Mouse (Mus musculus): Measurements from ENCODE around the gene Enthd1.
"Not testable (repeated sequence)": the region's sequence is repeated elsewhere in the genome, so short reads cannot be mapped to it uniquely, and the experiment has no call there.

The Enthd1 gene

DNA sequence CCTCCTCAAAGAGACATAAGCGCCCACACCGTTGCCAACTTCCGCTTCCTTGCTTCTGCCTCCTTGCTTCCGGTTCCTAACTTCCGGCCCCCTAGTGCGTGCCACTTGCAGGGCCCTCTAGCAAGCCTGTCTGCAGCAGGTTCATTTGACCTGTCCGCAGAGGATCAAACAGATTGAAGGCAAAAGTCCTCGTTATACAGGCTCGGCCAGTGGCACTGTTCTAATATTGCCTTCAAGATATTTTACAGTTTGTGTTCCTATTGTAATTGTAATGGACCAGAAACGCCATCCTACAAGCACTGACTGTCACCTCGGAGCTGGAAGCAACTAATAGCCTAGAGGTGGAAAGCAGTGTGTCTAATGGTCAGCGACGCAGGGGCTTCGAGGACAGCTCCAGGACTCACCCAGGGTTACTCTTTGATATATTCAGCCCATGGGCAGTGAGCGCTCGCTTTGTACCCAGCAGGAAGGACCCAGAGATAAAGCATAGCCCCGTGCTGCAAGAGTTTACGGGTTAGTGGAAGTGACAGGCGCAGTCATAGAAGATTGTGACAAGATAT is at the start of gene Enthd1:
Gene Enthd1, minus strand, starts transcription at position 51 of the 560 bp plus-strand sequence.
- POLR2A ChIA-PET: no interaction called here
- CTCF ChIA-PET: interaction anchor here in 2 of 4 experiments (0.5 to 1.0 kb wide), 2 partner anchors 40 to 130 kb away, joined by 3 to 5 read pairs; no protein-coding TSS in a partner anchor

DNA sequence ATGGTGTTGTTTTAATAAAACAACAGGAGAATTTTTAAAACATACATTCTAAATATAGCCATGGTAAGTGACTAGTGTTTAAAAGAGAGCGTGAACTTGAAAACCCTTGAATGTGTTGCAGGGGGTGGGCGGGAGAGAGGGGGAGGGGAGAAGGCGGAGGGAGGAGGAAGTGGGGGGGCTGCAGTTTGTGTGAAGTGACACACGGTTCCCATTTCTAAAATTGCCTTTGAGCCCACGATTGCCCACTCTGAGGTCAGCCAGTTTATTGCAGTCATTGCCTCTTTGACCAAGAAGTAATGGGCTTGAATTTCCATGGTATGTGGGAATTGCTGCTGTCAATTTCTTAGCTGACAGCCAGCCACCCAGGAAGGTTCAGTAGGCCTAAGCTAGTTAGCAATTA is 48.9 kb upstream of the Enthd1 start:
- POLR2A ChIA-PET: interaction anchor here in 1 of 4 experiments (0.5 to 2.5 kb wide), 3 partner anchors 15 to 469 kb away, joined by 3 to 6 read pairs (median 4); no protein-coding TSS in a partner anchor
- CTCF ChIA-PET: interaction anchor here in 1 of 4 experiments (1.3 kb wide), 1 partner anchor 35 kb away, joined by 9 read pairs; no protein-coding TSS in a partner anchor

DNA sequence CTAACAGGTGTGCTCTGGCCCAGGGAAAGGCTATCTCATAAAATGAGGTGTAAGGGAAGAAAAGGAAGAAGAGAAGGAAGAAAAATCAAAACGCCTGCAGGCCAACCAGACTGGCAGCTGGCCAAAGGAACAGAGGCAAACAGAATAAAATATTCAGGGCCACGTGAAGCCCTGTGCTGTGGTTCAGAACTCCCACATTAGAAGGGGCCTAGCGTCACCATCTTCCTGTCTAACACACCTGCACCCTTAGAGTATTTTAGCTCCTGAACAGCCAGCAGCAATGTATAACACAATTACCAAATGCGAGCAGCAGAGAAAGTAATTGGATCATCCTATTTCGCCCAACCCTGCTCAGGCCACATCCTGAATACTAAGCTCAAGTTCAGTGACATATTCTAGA is 46.5 kb upstream of the Enthd1 start:
- ChIA-PET CTCF (interaction anchor here in 2 of 4 experiments (0.6 to 1.4 kb wide), 2 partner anchors 23 to 329 kb away, joined by 3 to 5 read pairs; no protein-coding TSS in a partner anchor), POLR2A (interaction anchor here in 1 of 4 experiments (0.6 kb wide), 2 partner anchors 317 to 1202 kb away, joined by 3 to 6 read pairs; no protein-coding TSS in a partner anchor)

DNA sequence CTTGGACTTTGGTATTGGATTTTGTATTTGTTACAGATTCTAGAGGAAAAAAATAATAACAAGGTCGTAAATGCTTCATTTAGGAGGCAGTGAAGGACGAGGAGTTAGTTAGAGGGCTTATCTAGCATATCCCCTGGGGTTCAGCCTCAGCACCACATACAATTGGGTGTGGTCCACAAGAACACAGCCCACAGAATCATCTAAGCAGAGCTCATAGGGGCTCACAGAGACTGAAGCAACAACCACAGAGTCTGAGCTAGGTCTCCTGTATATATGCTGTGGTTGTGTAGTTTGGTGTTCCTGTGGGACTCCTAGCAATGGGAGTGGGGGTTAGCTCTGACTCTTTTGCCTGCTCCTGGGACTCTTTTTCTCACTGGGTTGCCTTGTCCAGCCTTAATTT is 45.4 kb upstream of the Enthd1 start:
- ChIA-PET POLR2A (no interaction called here), CTCF (interaction anchor here in 2 of 4 experiments (0.6 to 1.4 kb wide), 2 partner anchors 24 to 321 kb away, joined by 3 read pairs; no protein-coding TSS in a partner anchor)

DNA sequence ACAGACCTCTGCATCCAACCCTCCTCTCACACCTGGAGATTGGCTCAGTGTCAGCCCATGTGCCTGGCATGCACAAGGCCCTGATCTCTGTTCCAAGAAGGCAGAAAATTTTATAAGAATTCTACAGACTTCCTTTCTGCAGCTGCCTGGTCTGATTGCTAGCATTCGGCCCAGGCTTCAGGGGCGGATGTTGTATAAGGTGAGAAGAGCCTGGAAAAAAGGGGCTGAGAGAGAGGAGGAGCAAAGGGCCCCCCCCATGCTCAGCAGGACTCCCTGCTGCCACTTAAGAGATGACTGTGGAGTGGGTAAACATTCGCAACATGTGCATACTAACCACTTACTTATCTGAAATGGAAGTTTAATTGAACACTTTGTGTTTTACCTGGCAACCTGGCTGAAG is 43.0 kb upstream of the Enthd1 start:
- ChIA-PET CTCF (no interaction called here), POLR2A (interaction anchor here in 1 of 4 experiments (1.1 kb wide), 1 partner anchor 11 kb away, joined by 5 read pairs; no protein-coding TSS in a partner anchor)

DNA sequence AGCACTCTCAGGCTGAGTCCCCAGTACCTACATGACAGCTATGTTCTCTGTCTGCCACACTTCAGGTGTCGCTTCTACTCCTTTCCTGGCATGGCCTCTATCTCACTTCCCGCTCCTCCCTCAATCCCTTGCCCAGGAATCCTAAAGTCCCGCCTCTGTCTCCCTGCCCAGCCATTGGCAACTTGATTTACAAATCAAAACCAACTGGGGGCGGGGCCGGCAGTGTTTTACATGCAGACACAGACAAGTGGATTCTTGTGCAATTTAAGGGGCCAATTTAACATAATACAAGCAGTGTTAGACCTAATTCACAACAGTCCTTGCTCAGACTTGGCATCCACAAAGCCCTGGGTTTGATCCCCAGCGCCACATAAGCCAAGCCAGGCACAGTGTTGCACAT is 39.1 kb upstream of the Enthd1 start:
- ChIA-PET POLR2A (interaction anchor here in 3 of 4 experiments (0.7 to 1.7 kb wide), 7 partner anchors 9 to 348 kb away, joined by 3 to 8 read pairs (median 3); no protein-coding TSS in a partner anchor), CTCF (interaction anchor here in 1 of 4 experiments (0.6 to 0.7 kb wide), 2 partner anchors 30 to 94 kb away, joined by 3 to 11 read pairs; no protein-coding TSS in a partner anchor)

DNA sequence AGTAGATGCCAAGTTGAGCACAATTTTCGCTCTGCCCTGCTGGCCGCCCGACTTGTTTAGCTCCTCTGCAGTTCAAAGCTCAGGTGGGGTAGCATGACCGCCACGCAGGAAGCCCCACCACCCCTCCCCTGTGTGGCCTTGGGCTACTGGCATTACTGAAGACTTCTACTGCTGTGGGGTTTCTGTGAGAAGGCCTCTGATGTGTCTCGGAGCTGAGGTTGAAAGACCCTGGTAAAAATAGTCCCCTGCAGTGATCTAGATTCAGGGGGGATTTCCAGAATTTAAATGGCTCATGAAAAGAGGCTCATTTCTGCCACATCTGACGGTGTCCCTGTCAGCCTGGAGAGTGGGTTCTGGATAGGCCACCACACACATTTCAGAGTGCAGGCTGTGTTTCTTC is 37.5 kb upstream of the Enthd1 start:
- ChIA-PET CTCF (interaction anchor here in 1 of 4 experiments (2.0 kb wide), 1 partner anchor 32 kb away, joined by 6 read pairs; no protein-coding TSS in a partner anchor), POLR2A (interaction anchor here in 3 of 4 experiments (0.6 to 1.4 kb wide), 6 partner anchors 15 to 519 kb away, joined by 3 to 4 read pairs (median 3); partner anchors contain the start of gene Tnrc6b (in 1 of the 3))

DNA sequence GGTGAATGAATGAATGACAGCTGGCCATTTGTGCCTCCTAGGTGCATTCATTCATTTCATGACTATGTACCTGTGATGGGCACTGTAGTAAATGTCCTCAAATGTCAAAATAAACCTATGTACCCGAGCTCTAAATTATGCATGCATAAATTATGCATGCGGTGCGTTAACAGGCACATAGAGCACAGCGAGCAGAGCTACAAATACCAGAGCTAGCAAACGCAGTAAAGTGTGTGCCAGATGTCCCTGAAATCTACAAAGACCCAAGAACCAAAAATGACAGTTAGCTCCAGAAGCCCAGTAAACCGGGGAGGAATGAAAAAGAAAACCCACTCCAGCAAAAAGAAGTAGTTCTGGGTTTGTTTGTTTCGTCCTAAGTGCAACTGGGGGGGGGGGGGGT is 36.5 kb upstream of the Enthd1 start:
- ChIA-PET POLR2A (interaction anchor here in 2 of 4 experiments (0.6 to 1.5 kb wide), 5 partner anchors 11 to 865 kb away, joined by 3 to 8 read pairs (median 3); partner anchors contain the start of genes Rbx1 (in 1 of the 2) and Tnrc6b (in 1 of the 2)), CTCF (interaction anchor here (0.6 to 2.0 kb wide), 6 partner anchors 11 to 90 kb away, joined by 3 to 9 read pairs (median 4); no protein-coding TSS in a partner anchor)

DNA sequence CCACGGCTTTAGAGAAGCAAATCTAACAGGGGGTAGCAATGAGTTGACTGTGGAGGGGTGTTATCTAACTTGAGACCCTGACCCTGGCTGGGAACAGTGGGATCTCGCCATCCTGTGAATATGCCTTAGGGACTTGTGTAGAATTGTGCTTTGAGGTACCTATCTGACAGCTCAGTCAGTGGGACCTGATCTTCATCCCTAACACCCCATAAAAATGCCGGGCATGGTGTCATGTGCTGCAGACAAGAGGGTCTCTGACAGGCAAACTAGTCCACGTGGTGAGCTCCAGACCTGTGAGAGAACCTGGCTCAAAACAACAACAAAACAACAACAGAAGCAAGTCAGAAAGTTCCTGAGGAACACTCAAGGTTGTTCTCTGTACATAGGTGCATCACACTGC is 34.9 kb upstream of the Enthd1 start:
- POLR2A ChIA-PET: interaction anchor here in 3 of 4 experiments (0.5 to 2.0 kb wide), 6 partner anchors 9 to 35 kb away, joined by 3 to 6 read pairs (median 4); no protein-coding TSS in a partner anchor
- CTCF ChIA-PET: interaction anchor here in 2 of 4 experiments (1.0 to 1.4 kb wide), 2 partner anchors 35 kb away, joined by 3 read pairs; no protein-coding TSS in a partner anchor

DNA sequence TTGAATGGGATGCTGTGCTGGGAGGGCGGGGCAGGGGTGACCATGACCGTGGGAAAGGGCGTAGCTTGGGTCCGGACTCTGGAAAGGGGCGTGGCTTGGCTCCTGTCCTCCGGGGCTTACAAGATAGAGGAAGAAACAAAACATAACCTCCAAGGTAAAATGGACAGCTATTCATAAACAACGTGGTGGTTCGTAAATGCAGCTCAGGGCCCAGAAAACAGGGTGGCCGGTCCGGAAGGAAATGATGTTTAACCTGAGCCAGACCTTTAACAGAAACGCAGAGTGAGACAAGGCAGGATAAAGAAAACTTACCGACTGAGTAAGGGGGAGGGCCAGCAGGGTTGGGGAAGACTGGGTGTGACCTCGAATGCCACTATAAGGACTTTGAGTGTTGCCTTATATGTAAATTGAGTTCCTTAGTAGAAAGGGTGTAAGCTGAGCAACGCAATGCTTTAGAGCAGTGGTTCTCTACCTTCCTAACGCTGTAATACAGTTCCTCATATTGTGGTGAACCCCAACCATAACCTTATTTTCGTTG is 34.3 kb upstream of the Enthd1 start:
- POLR2A ChIA-PET: interaction anchor here (0.7 to 2.0 kb wide), 8 partner anchors 9 to 20 kb away, joined by 3 to 11 read pairs (median 5); no protein-coding TSS in a partner anchor
- CTCF ChIA-PET: interaction anchor here in 3 of 4 experiments (0.6 to 1.4 kb wide), 3 partner anchors 35 to 719 kb away, joined by 3 read pairs; no protein-coding TSS in a partner anchor

DNA sequence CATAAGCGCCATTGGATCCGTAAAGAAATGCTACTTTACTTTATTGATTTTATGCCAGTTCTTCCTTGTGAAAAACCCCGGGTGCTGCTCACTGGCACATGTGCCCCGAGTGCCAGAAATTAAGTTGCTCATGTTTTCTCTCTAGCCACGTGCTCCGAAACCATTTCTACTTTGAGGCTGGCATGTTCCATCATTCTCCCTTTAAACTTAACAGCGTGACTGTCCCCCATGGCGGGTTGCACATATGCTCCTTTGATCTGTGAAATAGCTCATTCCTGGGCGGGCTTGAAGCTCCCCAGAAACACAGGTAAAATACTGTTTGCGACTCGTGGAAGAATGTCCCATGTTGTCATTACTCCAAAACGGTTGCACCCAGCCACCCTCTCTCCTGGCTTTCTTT is 33.8 kb upstream of the Enthd1 start:
- ChIA-PET CTCF (interaction anchor here in 2 of 4 experiments (0.6 to 1.4 kb wide), 3 partner anchors 36 to 720 kb away, joined by 3 read pairs; no protein-coding TSS in a partner anchor), POLR2A (interaction anchor here in 3 of 4 experiments (0.7 to 2.0 kb wide), 8 partner anchors 9 to 38 kb away, joined by 3 to 11 read pairs (median 6); no protein-coding TSS in a partner anchor)

DNA sequence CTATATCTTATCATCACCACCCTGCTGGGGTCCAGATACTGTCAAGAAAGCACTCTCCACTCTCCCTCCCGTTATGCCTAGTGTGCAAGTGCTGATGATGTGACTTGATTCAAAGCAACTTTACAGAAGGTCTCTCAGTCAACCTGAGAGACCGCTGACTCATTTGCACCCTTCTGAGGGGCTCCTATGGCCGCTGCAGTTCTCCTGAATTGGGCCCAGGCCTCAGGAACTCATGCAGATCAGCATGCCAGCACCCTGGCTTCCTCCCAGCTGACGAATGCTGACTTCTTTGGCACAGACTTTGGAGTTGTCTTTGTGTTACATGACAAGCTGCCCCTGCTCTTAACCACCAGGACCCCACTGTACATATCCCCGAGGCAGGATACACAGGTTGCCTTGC is 28.9 kb upstream of the Enthd1 start:
- POLR2A ChIA-PET: interaction anchor here in 1 of 4 experiments (1.1 kb wide), 1 partner anchor 26 kb away, joined by 3 read pairs; no protein-coding TSS in a partner anchor
- CTCF ChIA-PET: no interaction called here

DNA sequence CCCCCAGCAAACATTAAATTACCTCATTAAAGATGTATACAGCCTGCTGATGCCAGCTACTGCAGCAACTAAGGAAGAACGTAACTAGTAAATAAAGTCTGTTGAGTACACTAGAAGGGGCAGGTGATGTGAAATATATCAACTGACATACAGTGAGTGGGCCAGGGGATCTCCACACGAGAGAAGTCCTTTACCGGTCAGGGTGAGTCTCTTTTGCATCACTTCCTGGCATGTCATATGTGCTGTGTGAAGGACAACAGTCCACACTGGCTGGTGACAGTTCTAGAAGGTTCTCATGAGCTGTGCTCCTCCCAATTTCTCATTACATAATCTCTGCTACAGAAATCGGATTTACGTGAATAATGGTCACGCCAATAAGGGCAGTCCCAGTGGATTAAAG is 27.8 kb upstream of the Enthd1 start:
- POLR2A ChIA-PET: interaction anchor here in 1 of 4 experiments (0.6 kb wide), 1 partner anchor 45 kb away, joined by 4 read pairs; no protein-coding TSS in a partner anchor

DNA sequence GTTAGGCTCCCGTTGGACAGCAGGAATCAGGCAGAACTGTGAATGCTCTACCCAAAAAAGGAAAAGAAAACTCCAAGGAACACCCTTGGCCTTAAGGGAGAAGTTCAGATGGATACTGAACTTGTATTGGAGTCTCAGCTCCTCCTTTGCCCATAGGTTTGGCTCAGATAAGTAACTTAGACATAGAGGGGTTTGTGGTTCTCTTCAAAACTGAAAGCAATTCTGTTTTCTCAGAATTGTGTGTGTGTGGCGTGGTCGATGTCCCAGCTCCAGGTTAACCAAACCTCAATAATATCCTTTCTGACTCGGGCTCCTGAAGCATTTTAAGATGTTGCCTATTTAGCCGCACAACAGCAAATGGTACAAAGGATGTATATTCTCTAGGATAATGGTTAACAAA is 25.7 kb upstream of the Enthd1 start:
- POLR2A ChIA-PET: interaction anchor here in 3 of 4 experiments (0.6 to 1.4 kb wide), 3 partner anchors 9 to 335 kb away, joined by 3 read pairs; no protein-coding TSS in a partner anchor
- CTCF ChIA-PET: interaction anchor here in 2 of 4 experiments (0.6 to 0.8 kb wide), 2 partner anchors 10 to 42 kb away, joined by 3 read pairs; no protein-coding TSS in a partner anchor

More for the DNA sequence above, 27.8 kb upstream of the Enthd1 start:
- CTCF ChIA-PET: no interaction called here

DNA sequence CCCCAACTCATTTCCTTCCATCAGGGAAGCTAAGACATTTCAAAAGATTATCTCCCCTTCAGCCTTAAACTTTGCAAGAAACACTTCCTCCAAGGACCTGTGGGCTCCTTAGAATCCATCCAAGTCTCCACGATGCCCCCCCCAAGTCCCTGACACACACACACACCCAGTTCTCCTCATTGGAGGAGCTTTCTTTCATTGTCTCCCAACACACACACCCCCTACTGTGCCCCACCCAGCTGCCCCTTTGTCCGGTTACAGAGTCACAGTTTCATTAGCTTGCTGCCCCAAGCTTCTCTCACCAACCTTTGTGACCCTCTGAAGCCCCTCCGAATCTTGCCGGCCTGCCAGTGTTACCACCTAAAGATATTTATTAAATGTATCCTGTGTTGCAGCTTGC is 21.3 kb upstream of the Enthd1 start:
- ChIA-PET POLR2A (interaction anchor here in 3 of 4 experiments (0.6 to 2.1 kb wide), 28 partner anchors 9 to 712 kb away, joined by 3 to 11 read pairs (median 4); partner anchors contain the start of genes Atf4 (in 2 of the 3), Rps19bp1 (in 1 of the 3) and Tnrc6b (in 1 of the 3)), CTCF (interaction anchor here (0.5 to 1.0 kb wide), 8 partner anchors 108 to 443 kb away, joined by 3 to 6 read pairs (median 4); partner anchors contain the start of gene Rps19bp1 (in 1 of the 4))

DNA sequence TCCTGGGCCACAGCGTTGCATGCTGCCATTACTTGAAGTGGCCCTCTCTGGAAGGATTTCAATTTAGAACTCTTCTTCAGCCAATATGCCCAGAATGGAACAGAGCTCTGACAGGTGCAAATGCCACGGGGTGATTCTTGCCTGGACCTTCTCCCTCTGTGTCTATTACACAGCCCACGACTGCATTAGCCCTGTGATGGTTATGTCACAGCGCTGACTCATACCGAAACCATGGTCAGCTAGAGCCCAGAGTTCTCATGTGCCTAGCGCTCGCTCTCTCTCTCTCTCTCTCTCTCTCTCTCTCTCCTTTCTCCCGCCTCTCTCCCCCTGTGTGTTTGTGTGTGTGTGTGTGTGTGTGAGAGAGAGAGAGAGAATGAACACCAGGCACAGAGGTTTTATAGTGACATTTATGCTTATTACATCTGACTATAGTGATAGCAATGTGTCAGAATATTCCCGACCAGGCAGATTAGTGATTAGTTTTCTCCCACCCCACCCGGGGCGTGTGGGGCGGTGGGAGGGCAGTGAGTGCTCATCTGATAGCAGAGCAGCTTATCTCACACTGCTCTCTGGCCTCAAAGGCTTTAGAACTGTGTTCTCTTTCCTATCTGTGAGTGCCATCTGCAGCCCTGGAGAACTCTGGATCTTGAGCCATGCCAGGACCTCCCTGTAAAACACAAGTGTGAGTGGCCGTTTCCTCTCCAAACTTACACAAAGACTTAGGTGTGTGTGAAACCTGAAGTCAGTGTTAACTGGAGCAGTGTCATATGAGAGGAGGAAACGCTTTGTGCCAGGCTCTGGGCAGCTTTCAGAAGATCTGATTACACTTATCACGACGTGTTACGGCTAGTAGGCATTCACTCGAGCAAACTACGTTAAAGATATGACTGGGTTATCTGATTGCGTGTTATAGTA is 17.9 kb upstream of the Enthd1 start:
- ChIA-PET POLR2A (interaction anchor here in 2 of 4 experiments (0.6 to 0.7 kb wide), 3 partner anchors 13 to 1114 kb away, joined by 3 to 8 read pairs (median 5); partner anchors contain the start of gene Chadl (in 1 of the 2)), CTCF (interaction anchor here in 3 of 4 experiments (0.6 to 1.4 kb wide), 4 partner anchors 51 to 112 kb away, joined by 3 to 4 read pairs (median 4); no protein-coding TSS in a partner anchor)

DNA sequence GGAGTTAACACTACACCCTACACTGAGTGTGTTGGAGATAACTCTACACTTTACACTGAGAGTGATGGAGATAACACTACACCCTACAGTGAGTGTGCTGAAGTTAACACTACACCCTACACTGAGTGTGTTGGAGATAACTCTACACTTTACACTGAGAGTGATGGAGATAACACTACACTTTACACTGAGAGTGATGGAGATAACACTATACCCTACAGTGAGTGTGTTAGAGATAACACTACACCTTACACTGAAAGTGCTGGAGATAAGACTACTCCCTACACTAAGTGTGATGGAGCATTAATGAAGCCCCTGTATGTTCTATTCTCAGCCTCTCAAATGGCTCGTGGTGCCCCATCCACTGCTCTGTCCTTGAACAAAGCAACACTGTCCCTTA is 15.6 kb upstream of the Enthd1 start:
- POLR2A ChIA-PET: interaction anchor here in 1 of 4 experiments (1.4 kb wide), 1 partner anchor 610 kb away, joined by 3 read pairs; the partner anchor contains the start of gene Cbx7
- CTCF ChIA-PET: not testable (repeated sequence)

Data from embryonic stem cell, embryonic (primary cell).